Mouse (Mus musculus): ENCODE results near the gene Sumo2. TPM values are rescaled to one million over a fixed set of nuclear protein-coding genes. Genes with fewer than 3 reads are reported as not detected.
"Not testable (repeated sequence)": the region's sequence is repeated elsewhere in the genome, so short reads cannot be mapped to it uniquely, and the experiment has no call there.

Sumo2 gene
- total RNA-seq (2015; ENCODE audit: low replicate concordance), result 126 and 222 TPM in 2 replicates
- 154 and 170 TPM in 2 replicates for total RNA-seq (2017; ENCODE audit: low replicate concordance)

DNA sequence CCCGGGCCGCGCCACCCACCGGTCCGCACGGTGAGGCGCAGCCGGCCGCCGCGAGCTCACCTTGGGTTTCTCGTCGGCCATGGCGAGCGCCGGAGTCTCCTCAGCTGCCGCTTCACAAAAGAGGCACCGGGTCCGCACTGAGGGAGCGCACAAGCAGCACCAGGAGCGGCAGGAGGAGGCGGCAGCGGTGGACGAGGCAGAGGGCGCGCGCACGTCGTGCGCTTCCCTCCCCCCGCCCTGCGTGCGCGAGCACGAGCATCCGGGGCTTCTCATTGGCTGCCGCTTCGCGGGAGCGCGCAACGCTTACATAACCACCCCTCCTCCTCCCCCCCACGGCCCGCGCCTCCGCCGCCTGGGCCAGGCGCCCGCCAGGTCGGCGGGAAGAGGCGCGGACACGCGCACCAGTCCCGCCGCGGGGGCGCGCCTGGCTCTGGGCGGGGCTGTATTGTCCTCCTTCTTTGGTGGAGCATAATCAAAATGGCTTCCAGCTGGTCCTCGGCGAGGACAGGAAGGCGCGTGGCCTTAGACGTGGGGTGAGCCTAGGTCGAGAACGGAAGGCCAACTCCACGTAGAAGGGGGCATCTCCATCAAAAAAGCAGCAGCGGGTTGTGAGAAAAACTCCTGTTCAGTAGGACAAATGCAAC is at the start of gene Sumo2:
Sumo2 (minus strand) TSS at position 239 of the 644 bp plus-strand sequence.
- peak; percentile 87 for ATAC-seq (replicated peaks; ENCODE audit: low FRiP score, poor library complexity, severe bottlenecking)

DNA sequence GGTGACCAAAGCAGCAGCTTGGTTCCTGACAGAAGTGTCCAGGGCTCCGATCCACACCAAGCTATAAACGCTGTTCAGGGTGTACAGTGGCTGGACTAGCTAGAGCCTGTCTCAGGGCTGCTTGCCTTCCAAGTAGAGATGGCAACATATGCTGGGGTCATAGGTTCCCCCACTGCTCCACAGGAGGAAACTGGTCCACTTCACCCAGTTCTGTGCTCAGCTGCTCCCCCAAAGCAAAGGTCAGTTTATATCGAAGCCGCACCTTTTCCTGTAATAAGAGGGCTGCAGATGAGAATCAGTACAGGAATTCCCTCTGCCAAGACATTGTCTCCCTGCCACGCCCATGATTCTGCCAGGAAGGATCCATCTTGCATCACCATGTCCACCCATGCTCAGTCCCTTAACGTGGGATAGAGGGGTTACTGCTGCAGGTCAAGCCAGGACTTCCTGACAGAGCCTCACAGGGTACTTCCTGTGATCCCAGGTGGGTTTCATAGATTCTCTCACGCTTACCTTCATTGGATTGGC is 49.6 kb upstream of the Sumo2 start:
- no peak for ATAC-seq (replicated peaks; ENCODE audit: low FRiP score, poor library complexity, severe bottlenecking)

DNA sequence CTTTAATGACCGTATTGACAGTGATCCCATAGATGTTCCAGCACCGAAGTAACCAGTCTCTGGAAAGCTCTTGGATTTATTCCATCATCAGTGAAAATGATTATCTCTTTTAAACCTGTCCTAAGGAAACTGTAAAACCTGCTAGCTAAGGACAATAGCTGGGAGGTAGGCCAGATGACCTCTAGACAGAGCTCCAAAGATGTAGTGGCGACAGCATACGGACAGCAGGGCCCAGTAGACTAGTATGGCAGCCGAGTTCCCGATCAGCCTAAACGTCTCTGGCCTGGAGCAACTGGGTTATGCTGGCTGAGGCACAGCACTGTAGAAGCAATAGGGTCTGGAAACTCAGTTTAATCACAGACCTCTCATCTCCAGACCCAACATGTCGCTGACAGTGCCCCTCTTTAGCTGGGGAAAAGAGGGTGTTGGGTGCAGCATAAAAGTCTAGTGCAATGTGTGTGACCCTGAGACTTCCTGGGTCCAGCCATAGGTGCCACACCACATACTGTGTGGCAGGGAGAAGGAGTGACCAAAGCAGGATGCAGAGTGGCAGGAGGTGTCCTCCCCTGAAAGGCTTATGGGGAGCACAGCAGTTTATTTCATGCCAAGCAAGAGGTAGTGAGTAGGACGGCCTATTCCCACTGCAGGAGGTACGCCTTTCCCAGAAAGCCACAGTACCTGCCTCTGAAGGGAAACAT is 48.4 kb upstream of the Sumo2 start:
- no peak for ATAC-seq (replicated peaks; ENCODE audit: low FRiP score, poor library complexity, severe bottlenecking)

DNA sequence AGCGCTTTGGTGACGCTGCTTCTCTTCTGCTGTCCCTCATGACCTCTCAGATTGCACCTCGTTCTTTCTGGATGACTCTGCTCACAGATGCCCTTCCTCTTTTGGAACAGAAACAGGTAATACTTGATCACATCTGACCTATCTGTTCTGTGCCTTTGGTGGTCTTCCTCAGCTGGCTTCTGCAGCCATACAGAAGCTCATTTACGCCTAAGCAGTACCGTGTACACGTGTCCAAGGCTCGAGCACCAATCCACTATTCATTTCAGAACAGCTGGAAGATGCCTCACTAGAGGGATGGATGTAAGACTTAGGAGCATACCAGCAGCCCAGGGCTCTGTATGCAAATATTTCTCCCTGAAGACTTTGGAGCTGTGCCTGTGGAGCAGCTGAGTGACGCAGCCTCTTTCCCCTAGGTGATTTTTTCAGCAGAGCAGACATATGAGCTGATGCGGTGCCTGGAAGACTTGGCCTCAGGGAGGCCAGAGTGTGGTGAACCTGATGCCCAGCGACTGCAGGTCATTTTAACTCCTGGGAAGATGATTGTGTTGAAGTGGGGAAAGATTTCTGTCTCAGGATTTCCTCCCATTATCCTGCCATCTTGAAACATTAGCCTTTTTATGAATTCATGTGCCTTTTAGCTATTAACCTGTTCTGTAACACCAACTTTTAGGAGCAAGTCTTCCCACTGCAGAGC is 47.0 kb upstream of the Sumo2 start:
- ATAC-seq (replicated peaks; ENCODE audit: low FRiP score, poor library complexity, severe bottlenecking), result no peak

DNA sequence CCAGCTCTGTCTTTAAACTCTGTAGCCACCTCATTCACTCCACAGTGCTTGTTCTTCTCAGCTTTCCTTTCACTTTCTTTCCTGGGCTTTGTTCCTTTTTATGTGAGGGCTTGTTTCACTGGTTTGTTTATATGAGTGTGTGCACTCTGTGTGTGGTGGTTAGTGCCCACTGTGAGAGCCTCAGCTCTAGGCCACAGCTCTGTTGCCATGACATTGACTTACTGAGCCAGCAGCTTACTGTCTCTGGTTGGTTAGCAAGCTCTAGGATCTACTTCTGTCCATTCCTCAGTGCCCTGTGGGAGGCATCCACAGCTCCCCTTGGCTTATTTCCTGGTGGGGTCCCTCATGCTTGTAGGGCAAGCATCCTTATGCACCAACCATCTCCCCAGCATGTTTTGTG is 43.0 kb upstream of the Sumo2 start:
- ATAC-seq (replicated peaks; ENCODE audit: low FRiP score, poor library complexity, severe bottlenecking), result no peak

DNA sequence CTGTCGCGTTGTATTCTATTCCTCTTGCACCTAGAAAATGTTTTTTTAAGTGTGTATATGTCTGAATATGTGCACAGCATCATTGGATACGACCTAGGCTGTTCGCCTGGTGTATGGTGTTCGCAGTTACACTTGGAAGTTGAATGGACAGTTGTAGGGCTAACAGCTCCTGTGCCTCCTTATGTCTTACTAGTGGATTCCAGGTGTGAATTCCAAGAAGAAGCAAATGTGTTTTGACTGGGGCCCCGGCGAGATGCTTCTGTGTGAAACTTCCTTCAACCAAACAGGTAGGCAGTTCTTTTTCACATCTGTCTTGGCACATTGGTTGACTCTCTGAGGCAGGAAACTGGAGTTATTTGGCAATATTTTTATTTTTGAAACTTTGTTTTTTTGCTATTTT is 28.9 kb upstream of the Sumo2 start:
- ATAC-seq (replicated peaks; ENCODE audit: low FRiP score, poor library complexity, severe bottlenecking), result no peak

DNA sequence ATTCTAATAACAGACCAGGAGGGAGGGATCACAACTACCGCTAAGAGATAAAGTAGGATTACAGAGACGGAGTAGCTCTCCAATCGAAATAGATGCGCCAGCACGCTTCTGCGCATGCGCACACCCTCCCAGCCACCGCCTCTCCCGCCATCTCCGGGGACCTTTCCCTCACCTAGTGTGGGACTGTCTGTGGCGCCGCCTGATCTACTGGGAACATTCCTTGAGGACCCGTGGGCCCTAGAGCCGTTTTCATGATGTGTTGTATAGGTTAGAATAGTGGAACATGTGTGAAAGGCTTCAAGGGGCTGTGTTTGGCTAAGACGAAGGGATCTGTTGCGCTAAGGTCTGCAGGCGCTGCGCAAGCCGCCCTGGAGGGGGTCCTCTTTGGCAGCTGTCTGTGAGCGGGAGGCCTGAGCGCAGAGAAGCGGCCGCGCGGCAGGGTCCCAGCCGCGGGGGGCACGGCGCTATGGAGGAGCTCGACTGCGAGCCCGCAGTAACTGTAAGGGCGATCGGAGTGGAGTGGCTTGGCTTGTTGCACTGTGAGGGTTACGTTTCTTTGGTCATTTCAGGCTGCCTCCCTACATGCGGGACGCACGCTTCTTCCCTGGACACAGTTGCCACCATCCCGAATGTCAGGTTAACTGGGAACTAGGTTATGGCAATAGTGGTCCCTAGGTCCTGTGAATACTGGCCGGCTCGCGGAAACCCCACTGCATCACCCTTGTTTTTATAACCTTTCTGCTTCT is 28.2 kb upstream of the Sumo2 start, which contains the start of gene Nup85:
Nup85 (plus strand) TSS at position 371 of the 746 bp plus-strand sequence.
- peak; percentile 96 for ATAC-seq (replicated peaks; ENCODE audit: low FRiP score, poor library complexity, severe bottlenecking)

DNA sequence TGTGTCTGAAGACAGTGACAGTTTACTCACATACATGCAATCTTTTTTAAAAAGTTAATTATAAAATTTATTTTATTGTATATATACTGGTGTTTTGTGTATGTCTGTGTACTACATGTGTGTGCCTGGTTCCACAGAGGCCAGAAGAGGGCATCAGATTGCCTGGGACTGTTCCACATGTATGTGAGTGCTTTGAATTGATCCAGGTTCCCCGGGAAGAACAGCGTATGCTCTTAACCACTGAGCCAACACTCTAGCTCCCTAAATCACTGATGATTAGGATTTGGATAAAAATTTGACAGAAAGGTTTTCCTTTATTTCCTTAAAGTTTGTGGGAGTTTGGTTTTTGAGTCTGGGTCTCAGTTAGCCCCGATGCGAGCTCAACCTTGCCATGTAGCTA is 27.3 kb upstream of the Sumo2 start:
- ATAC-seq (replicated peaks; ENCODE audit: low FRiP score, poor library complexity, severe bottlenecking), result peak; percentile 61

DNA sequence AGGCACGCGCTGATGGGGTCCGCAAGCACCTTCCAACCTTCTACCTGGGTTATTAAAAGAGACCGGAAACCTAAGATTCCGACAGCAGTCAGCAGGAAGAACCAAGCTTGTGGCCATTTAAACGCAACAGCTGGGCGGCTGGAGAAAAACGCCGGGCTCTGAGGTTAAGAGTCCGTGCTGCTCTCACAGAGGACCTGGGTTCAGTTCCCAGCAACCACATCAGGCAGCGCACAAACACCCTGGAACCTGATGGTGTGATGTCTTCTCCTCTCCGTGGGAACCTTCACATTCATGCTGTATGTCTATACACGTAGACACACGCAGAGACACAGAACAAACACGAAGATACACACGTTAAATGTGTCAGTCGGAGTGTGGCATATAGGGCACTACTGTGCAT is 19.6 kb upstream of the Sumo2 start:
- no peak for ATAC-seq (replicated peaks; ENCODE audit: low FRiP score, poor library complexity, severe bottlenecking)

DNA sequence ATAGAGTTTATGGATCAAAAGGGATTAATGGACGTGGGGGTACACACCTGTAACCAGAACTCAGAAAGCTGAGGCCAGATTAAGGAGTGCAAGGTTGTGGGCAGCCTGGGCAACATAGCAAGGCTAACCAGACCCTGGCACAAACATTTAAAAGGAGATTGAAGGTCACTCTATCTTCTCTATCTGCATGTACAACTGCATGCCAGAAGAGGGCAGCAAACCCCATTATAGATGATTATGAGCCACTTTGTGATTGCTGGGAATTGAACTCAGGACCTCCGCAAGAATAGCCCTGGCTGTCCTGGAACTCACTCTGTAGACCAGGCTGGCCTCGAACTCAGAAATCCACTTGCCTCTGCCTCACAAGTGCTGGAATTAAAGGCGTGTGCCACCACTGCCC is 16.7 kb upstream of the Sumo2 start:
- peak; percentile 83 for ATAC-seq (replicated peaks; ENCODE audit: low FRiP score, poor library complexity, severe bottlenecking)

DNA sequence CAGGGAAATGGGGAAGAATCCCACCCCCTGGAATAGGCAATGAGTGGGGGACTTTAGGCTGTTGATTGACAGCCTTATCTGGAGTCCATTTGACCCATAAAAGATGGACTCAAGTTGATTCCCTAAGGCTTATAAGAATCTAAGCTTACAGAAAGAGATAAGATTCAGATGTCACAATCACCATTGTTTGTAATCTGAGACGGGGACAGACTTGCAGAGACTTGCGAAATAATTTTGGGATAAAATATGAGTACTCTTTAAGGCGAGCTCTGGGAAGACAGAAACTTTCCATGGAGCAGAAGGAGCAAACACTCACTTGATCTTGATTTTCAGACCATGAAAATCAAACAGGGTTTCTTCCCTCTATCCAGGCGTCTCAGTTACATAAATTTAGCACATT is 7.5 kb upstream of the Sumo2 start:
- no peak for ATAC-seq (replicated peaks; ENCODE audit: low FRiP score, poor library complexity, severe bottlenecking)

DNA sequence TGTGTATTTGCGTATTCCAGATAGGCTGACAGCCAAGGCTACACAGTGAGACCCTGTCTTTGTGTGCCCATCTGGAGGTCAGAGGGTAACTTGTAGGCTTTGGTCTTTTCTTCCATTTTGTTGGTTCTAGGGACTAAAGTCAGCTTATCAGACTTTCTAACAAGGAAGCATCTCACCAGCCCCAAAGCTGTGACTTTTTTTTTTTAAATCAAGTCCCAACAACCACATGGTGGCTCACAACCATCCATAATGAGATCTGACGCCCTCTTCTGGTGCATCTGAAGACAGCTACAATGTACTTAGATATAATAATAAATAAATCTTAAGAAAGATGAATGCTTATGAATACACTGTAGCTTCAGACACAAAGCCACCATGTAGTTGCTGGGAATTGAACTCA is 2.0 kb upstream of the Sumo2 start:
- 0 out of 2 replicates have a peak, but pooled peaks have one; percentile 6 for ATAC-seq (replicated peaks; ENCODE audit: low FRiP score, poor library complexity, severe bottlenecking)

DNA sequence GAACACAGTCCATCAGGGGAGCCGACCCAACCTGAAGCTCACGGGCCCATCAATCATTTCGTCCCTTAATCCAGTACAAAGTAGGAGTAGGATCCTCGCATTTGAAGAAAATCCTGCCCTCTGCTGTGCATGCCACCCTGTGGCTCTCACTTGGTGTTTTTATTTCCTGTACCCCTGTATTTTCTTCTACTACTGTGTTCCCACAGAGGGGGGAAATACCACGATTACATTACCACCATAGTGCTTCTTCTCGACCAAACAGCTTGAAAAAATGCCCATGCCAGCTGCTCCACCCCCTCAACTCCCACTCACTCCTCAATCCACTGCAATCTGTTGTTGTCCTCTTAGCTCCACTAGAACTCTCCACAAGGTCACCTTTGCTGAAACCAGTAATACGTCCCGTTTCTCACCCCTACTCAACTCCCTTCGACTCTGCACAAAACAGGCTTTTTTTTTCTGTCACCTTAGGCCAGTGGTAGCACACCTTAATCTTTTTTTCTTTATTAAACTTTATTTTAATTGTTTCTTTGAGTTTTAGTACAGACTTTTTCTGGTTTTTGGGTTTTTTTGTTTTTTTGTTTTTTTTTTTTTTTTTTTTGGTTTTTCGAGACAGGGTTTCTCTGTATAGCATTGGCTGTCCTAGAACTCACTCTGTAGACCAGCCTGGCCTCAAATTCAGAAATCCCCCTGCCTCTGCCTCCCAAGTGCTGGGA is 936 bp upstream of the Sumo2 start:
- ATAC-seq (replicated peaks; ENCODE audit: low FRiP score, poor library complexity, severe bottlenecking), result peak; percentile 22; the same call in 1 of the 2 replicates

DNA sequence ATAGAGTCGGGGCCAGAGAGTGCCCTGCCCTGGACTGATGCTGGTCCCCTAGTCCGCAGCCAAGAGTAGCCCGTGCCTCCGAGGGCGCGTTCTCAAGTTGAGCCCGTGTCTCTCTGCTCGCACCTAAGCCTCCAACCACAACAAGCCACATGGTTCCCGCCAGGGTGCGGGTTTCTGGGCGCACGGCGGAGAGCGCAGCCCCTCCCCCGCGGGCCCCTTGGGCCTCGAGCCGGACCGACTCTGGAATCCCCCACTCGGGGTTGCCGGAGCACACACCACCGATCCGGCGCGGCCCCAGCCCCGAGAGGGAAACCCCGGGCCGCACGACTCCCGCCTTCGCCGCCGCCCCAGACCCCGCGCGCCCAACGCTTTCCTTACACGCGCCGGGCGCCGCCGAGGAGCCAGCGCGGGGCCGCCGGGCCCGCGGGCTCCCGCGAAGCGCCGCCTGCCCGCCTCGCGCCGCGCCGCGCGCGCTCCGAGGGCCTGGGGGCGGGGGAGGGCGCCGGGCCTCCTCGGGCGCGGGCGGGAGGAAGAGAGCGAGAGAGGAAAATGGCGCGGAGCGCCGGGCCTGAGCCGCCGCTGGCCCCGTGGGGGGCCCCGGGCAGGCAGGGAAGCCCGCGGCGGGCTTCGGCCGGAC is 557 bp downstream of the Sumo2 start:
- ATAC-seq (replicated peaks; ENCODE audit: low FRiP score, poor library complexity, severe bottlenecking), result peak; percentile 52

DNA sequence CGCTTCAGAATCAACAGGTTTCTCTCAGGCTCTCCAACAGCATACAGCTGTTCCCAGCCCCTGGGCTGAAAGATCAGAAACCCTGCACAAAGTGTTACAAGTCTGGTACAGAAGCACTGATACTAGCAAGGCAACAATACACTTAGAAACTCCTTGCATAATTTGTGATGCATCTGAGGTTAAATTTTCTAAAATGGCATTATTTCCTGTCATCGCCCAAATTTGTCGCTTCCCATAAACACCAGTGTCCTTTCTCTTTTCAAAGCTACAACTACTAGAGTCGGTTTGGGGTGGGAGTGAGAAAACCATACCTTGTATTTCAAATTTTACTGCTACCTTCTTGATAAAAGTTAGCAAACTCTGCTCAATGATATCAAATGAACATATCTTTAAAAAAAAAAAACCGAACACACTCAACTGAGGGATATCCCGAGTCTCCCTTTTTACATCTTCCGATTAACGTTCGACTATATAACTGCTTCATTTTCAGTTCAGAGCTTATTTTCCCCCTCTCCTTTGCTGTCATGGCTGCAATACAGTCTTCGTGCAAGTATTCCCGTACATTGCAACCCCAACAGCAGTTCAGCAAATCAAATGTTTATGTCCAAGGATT is 1.2 kb downstream of the Sumo2 start:
- ATAC-seq (replicated peaks; ENCODE audit: low FRiP score, poor library complexity, severe bottlenecking), result 0 out of 2 replicates have a peak, but pooled peaks have one; percentile 9

DNA sequence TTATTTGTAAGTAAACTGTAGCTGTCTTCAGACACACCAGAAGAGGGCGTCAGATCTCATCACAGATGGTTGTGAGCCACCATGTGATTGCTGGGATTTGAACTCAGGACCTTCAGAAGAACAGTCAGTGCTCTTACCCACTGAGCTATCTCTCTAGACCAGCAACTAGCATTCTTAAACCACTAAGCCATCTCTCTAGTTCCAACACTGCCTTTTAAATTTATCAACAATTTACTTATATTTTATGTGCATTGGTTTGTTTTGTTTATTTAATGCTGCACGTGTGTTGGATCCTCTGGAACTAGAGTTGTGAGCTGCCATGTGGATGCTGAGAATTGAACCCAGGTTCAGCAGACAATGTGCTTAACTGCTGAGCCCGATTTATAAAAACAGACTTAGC is 9.6 kb downstream of the Sumo2 start:
- ATAC-seq (replicated peaks; ENCODE audit: low FRiP score, poor library complexity, severe bottlenecking), result not testable (repeated sequence)

DNA sequence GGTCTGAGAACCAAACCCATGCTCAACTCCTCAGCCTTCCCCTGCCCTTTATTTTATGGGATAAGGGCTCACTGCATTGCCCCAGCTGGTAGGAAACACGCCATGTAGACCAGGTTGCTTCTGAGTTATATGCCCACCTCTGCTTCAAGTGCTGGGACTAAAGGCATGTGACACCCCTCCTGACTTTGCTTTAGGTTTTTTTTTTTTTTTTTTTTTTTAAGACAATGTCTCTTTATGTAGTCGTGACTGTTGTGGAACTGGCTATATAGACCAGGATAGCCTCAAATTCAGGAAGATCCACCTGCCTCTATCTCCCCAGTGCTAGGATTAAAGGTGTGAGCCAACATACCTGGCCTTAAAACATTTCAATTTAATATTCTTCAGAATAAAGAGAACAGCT is 13.4 kb downstream of the Sumo2 start:
- ATAC-seq (replicated peaks; ENCODE audit: low FRiP score, poor library complexity, severe bottlenecking), result no peak

DNA sequence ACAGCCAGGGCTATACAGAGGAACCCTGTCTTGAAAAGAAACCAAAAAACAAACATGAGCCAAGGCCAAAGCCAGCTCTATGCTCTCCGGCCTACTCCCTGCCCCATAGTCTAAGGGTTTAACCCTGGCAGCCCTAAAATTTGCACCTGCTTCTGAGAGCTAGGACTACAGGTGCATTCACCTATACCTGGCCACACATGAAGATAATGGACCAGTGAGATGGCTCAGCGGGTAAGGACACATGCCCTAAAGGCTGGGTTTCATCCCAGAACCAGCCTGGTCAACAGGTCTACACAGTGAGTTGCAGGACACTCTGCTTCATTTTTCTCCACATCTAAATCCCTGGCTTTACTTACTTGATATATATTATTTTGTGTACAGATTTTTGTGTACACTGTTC is 13.8 kb downstream of the Sumo2 start:
- no peak for ATAC-seq (replicated peaks; ENCODE audit: low FRiP score, poor library complexity, severe bottlenecking)

All from erythroblast, adult 5-6 weeks (primary cell).